Mouse (Mus musculus) neural tube, embryonic 15.5 days (tissue): ENCODE measurements around the gene Ldb3. TPM values are rescaled to one million over a fixed set of nuclear protein-coding genes. Genes with fewer than 3 reads are reported as not detected.

ENCODE experiments used
- ATAC-seq: fragments of 200-750 bp; cut with Nextera tagmentation; 2 replicates; pipeline ENCODE4 v1.8.0; 2017; ENCODE audit warnings: mild to moderate bottlenecking, moderate TSS enrichment, moderate library complexity; ENCODE audit not compliant: low FRiP score
- H3K27ac ChIP-seq: fragments of 300-500 bp; sonication (generic); replicated peaks from 2 replicates; pipeline ENCODE4 v1.5.1; 2015; ENCODE audit warnings: mild to moderate bottlenecking, inconsistent platforms
- H3K27me3 ChIP-seq: fragments of 300-500 bp; sonication (generic); replicated peaks from 2 replicates; pipeline ENCODE4 v1.6.1; 2015; ENCODE audit warnings: inconsistent platforms
- H3K36me3 ChIP-seq: fragments of 300-500 bp; sonication (generic); 2 replicates; pipeline ENCODE4 v1.6.1; 2015; ENCODE audit warnings: inconsistent platforms
- H3K4me1 ChIP-seq: fragments of 300-500 bp; sonication (generic); 2 replicates; pipeline ENCODE4 v1.6.1; 2015; ENCODE audit warnings: inconsistent platforms
- H3K4me2 ChIP-seq: fragments of 300-500 bp; sonication (generic); 2 replicates; pipeline ENCODE4 v1.6.1; 2015; ENCODE audit warnings: inconsistent platforms, mild to moderate bottlenecking, moderate library complexity
- H3K4me3 ChIP-seq: fragments of 300-500 bp; sonication (generic); replicated peaks from 2 replicates; pipeline ENCODE4 v1.5.1; 2015; ENCODE audit warnings: mild to moderate bottlenecking, inconsistent platforms
- H3K9ac ChIP-seq: fragments of 300-500 bp; sonication (generic); replicated peaks from 2 replicates; pipeline ENCODE4 v1.6.1; 2015; ENCODE audit warnings: mild to moderate bottlenecking, inconsistent platforms
- H3K9me3 ChIP-seq: fragments of 300-500 bp; sonication (generic); replicated peaks from 2 replicates; pipeline ENCODE4 v1.6.1; 2016; ENCODE audit warnings: inconsistent platforms
- WGBS: fragments of 180-500 bp; shearing (Covaris S2); methylation state at CpG from one replicate; pipeline ENCODE4 v1.1.7; 2015; ENCODE audit warnings: mixed read lengths; 5-methylcytosine and 5-hydroxymethylcytosine counted together
- polyA plus RNA-seq: library from polyadenylated mRNA; unstranded; fragments of >200 nt; fragmentation: Nextera tagmentation; extraction: Ambion mirVana; gene quantifications from 2 replicates; pipeline ENCODE4 v1.2.1, GENCODE M21; 2015

Ldb3 gene
- polyA plus RNA-seq, 1 experiment from 2014 or later = 4.9 TPM

DNA sequence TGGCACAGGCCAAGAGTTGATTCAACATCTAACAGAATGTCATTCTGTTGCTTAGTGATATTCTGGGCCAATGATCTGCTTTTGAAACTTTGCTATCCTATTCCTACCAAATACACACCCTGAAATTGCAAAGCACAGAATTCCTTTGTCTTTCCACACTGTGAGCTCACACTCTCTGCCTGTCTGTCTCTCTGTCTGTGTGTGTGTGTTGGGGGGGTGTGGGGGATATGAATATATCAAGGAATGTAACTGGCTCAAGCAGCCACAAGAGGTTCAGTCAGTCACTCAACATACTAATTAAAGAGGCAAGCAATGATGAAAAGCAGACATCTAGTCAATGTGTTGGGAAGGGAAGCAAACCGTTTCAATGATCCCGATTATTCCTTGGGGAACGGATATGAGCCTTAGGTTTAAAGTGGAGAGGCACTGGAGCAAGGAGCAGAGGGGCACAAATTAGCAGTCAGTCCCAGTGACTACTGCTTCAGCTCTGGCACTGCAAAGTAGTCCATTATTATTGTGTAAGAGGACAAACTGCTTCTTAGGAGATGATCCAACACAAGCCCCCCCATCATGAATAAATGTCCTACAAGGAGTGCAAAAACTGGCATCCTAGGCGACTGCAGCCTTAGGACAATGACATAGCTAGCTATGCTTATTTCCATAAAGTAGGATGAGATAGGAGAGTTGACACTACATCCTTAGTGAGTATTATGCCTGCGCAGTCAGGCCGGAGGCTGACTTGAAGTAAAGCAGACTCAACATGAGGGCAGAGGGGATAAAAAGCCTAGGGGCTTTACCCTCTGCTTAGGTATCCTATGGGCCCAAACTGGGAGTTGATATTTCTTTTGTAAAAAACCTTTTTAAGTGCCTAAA is 104.8 kb downstream of the Ldb3 start:
- WGBS = 45% methylated on average over 6 of the region's 6 CpGs

More for the DNA sequence above, 104.8 kb downstream of the Ldb3 start:
- no peaks in the 10 kb centered on the region for H3K27me3 ChIP-seq
- no peak for ATAC-seq
- peaks cover 17% of the 10 kb centered on the region for H3K4me1 ChIP-seq
- H3K4me2 ChIP-seq = no peak overlapping the region
- no peak overlapping the region for H3K4me3 ChIP-seq
- no peaks in the 10 kb centered on the region for H3K36me3 ChIP-seq
- peak overlapping the region; percentile 63; the same call in 1 of the 2 replicates for H3K27ac ChIP-seq
- no peak overlapping the region; the same call in 1 of the 2 replicates for H3K9ac ChIP-seq
- H3K9me3 ChIP-seq = no peaks in the 10 kb centered on the region

Other genes with a start within 250 kb of the Ldb3 start
- 0.72 TPM in 1 of 2 replicates, not detected in the other for gene Fam25c, start 233.2 kb downstream of the Ldb3 start, polyA plus RNA-seq
- 354 and 420 TPM in 2 replicates for gene Sncg, start 213.9 kb downstream of the Ldb3 start, polyA plus RNA-seq
- gene Mmrn2, start 213.2 kb downstream of the Ldb3 start, polyA plus RNA-seq = 3.3 and 4.6 TPM in 2 replicates
- gene Bmpr1a, start 85.3 kb downstream of the Ldb3 start, polyA plus RNA-seq = 19.0 and 23.4 TPM in 2 replicates
- gene 9230112D13Rik, start 65.9 kb downstream of the Ldb3 start, polyA plus RNA-seq = not detected in 2 replicates
- 0.28 TPM in 1 of 2 replicates, not detected in the other for gene Opn4, start 11.5 kb upstream of the Ldb3 start, polyA plus RNA-seq
- 11.2 and 15.7 TPM in 2 replicates for gene Wapl, start 85.2 kb upstream of the Ldb3 start, polyA plus RNA-seq
- 7.2 and 8.3 TPM in 2 replicates for gene Grid1, start 231.4 kb upstream of the Ldb3 start, polyA plus RNA-seq